ENCODE assay signal across 9 mouse cellular contexts in genomic region chr19:40722137-40723038, GRCm38 (mm10). TPM values are rescaled to one million over a fixed set of nuclear protein-coding genes. Genes with fewer than 3 reads are reported as not detected.
A peak's percentile ranks its signal among the peaks of the same experiment; 100 is the strongest.
DNase-seq lines count a peak whose midpoint lies in the region; ATAC-seq lines count a peak whose summit lies in the region.
"Had no signal": no experiment of that assay in that cellular context is flagged by ENCODE, and none has a peak within 500 bp of the region (broad histone marks: within the 10 kb centered on the region; RNA-seq: fewer than 3 reads in every experiment).

No protein-coding gene starts in this region.

- no peaks in the 10 kb centered on the region for H3K36me3 ChIP-seq in forebrain, embryonic 13.5 days (ENCODE audit: poor library complexity, severe bottlenecking)
- no peaks in the 10 kb centered on the region for H3K36me3 ChIP-seq in limb, embryonic 10.5 days

- H3K4me3 ChIP-seq in forebrain, embryonic 13.5 days: no peak overlapping the region
- no peak overlapping the region for H3K4me3 ChIP-seq in limb, embryonic 10.5 days
- H3K4me3 ChIP-seq: myocyte had no signal

- peak; percentile 46 for DNase-seq in urinary bladder, postnatal 25 days (ENCODE audit: low spot score)
- no peak for DNase-seq in urinary bladder, postnatal 36 days (ENCODE audit: low spot score in 2 of 2)
- DNase-seq in cerebellum, adult 11 months: peak; percentile 16
- DNase-seq in limb, embryonic 10.5 days (ENCODE audit: low spot score): peak; percentile 58
- DNase-seq in thymus, postnatal 25 days: peak; percentile 51

- 49% methylated on average over 11 of the region's 11 CpGs for WGBS in forebrain, embryonic 13.5 days
- WGBS in limb, embryonic 10.5 days: 58% methylated on average over 11 of the region's 11 CpGs

- H3K9me3 ChIP-seq in forebrain, embryonic 13.5 days (replicated peaks): no peaks in the 10 kb centered on the region
- no peaks in the 10 kb centered on the region for H3K9me3 ChIP-seq in limb, embryonic 10.5 days (replicated peaks)

- peak overlapping the region; percentile 58; the same call in 1 of the 2 replicates for H3K27ac ChIP-seq in forebrain, embryonic 13.5 days
- peak overlapping the region; percentile 67 for H3K27ac ChIP-seq in limb, embryonic 10.5 days

- H3K4me1 ChIP-seq in forebrain, embryonic 13.5 days: peaks cover 7% of the 10 kb centered on the region
- H3K4me1 ChIP-seq in limb, embryonic 10.5 days: peaks cover 31% of the 10 kb centered on the region

- ATAC-seq in forebrain, embryonic 13.5 days: peak; percentile 87
- peak; percentile 88 for ATAC-seq in inflammation-experienced regulatory T-cells, adult 6 months
- peak; percentile 61 for ATAC-seq in monocyte, adult 5-6 weeks (replicated peaks; ENCODE audit: insufficient number of reproducible peaks, low FRiP score, low TSS enrichment, poor library complexity, severe bottlenecking)

- no peak overlapping the region for H3K4me2 ChIP-seq in forebrain, embryonic 13.5 days

- no peak overlapping the region for H3K9ac ChIP-seq in forebrain, embryonic 13.5 days

- H3K27me3 ChIP-seq in forebrain, embryonic 13.5 days: no peaks in the 10 kb centered on the region
- H3K27me3 ChIP-seq in limb, embryonic 10.5 days (ENCODE audit: low read depth, poor library complexity, severe bottlenecking): no peaks in the 10 kb centered on the region

RNA-seq across cellular contexts. Expression of gene Cc2d2b, which starts 26.2 kb away (rescaled TPM):
- polyA plus RNA-seq in forebrain, embryonic 13.5 days (2015; fragmentation: Nextera tagmentation; extraction: Ambion mirVana): 0.19 and 0.37 TPM in 2 replicates
- polyA plus RNA-seq in inflammation-experienced regulatory T-cells, adult 6 months (2017; shearing (Covaris generic)): under 1 TPM in 2 of 3 experiments, not detected in 1; 0.13 to 0.15 TPM
- 0.29 and 0.64 TPM in 2 replicates for polyA plus RNA-seq in limb, embryonic 10.5 days (2016; fragmentation: Nextera tagmentation; extraction: Ambion mirVana)
- total RNA-seq in monocyte, adult 5-6 weeks (2017): 0.53 to 3.2 TPM in 2 of 3 replicates, not detected in the other
- polyA plus RNA-seq: myocyte had no signal

Comparison
In these comparisons a context has a peak if more than half of its experiments do, and no peak if none do; other contexts are left out.
1. DNase-seq: peak in urinary bladder, postnatal 25 days (single experiment), cerebellum, adult 11 months (single experiment), limb, embryonic 10.5 days (single experiment) and thymus, postnatal 25 days (single experiment); none in urinary bladder, postnatal 36 days (0 of 2).
2. Peak in every context shown above with its lines, with median percentiles within 50 percentile points of each other: ATAC-seq.